Mouse (Mus musculus): Measurements from ENCODE around the gene Cdk2ap2. TPM values are rescaled to one million over a fixed set of nuclear protein-coding genes. Genes with fewer than 3 reads are reported as not detected.
"Not testable (repeated sequence)": the region's sequence is repeated elsewhere in the genome, so short reads cannot be mapped to it uniquely, and the experiment has no call there.

The Cdk2ap2 gene
- polyA plus RNA-seq, 1 experiment, result 143 TPM

- Histone ChIP-seq H3K4me3 (replicated peaks; ENCODE audit: control insufficient read depth, low read depth, low read length) (peak within 1 kb of the TSS; percentile 83), H3K4me1 (ENCODE audit: control insufficient read depth, insufficient read depth, low read length) (peaks cover 8% of the 10 kb centered on the region), H3K27ac (ENCODE audit: control insufficient read depth, insufficient read depth, low read depth, low read length, poor library complexity) (peak within 1 kb of the TSS; percentile 72)
- peak; percentile 82; the same call in 1 of the 2 replicates for TF ChIP-seq POLR2A (IDR thresholded peaks at IDR 0.05; ENCODE audit: borderline replicate concordance, control insufficient read depth, low read depth, low read length)
- peak; percentile 79 for TF ChIP-seq CTCF (IDR thresholded peaks at IDR 0.05; ENCODE audit: control insufficient read depth, insufficient read depth, low read length)
- WGBS, result under 1% methylated on average over 64 of the region's 64 CpGs
These were observed 29.0 kb downstream of the Cdk2ap2 start, which contains the start of gene Aip for GRCm38 (mm10) chr19:4125741-4126696. Aip (minus strand) TSS chr19:4125858.

DNA sequence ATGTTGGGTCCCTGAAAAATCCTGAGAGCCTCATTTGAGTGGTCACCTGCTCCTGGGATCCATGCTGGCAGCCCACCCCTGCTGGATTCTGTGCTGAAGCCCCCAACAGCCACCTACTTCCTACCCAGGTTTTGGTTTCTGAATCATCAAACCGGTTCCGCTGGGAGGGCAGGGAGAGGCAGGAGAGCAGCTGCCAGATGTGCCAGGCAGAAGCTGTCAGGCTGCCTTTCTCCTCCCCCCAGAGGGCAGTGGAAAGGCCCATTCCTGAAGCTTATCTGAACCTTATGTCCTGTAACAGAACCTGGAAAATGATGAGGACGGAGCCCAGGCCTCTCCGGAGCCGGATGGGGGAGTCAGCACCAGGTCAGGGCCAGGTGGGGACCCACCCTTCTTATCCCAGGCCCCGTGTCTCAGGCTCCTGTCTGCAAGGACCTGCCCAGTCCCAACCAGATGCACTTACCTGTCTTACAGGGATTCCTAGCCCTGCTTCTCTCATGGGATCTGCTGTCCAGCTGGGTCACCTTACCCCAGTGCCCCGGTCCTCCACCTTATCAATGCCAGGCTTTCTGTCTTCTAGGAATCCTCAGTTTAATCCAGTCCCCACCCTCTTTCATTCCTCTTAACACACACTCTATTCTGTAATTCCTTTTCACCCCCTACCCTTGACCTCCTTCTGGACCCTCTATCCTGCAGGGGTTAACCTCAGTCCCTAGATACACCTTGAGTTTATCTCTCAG is 29.9 kb downstream of the Cdk2ap2 start:
- TF ChIP-seq POLR2A (IDR thresholded peaks at IDR 0.05; ENCODE audit: borderline replicate concordance, control insufficient read depth, low read depth, low read length) (no peak), CTCF (IDR thresholded peaks at IDR 0.05; ENCODE audit: control insufficient read depth, insufficient read depth, low read length) (no peak)
- H3K4me1 ChIP-seq (ENCODE audit: control insufficient read depth, insufficient read depth, low read length), result peaks cover 8% of the 10 kb centered on the region

GRCm38 (mm10) chr19:4129462-4129861 is 32.5 kb downstream of the Cdk2ap2 start:
- Histone ChIP-seq H3K27ac (ENCODE audit: control insufficient read depth, insufficient read depth, low read depth, low read length, poor library complexity) (peak overlapping the region; percentile 40; the same call in 1 of the 2 replicates), H3K4me1 (ENCODE audit: control insufficient read depth, insufficient read depth, low read length) (peaks cover 4% of the 10 kb centered on the region; the same call in 1 of the 2 replicates), H3K4me3 (replicated peaks; ENCODE audit: control insufficient read depth, low read depth, low read length) (no peak overlapping the region)
- WGBS, result 96% methylated on average over 7 of the region's 7 CpGs
- TF ChIP-seq CTCF (IDR thresholded peaks at IDR 0.05; ENCODE audit: control insufficient read depth, insufficient read depth, low read length), result no peak
- TF ChIP-seq POLR2A (IDR thresholded peaks at IDR 0.05; ENCODE audit: borderline replicate concordance, control insufficient read depth, low read depth, low read length), result no peak

More for the DNA sequence above, 29.9 kb downstream of the Cdk2ap2 start:
- Histone ChIP-seq H3K4me3 (replicated peaks; ENCODE audit: control insufficient read depth, low read depth, low read length) (peak overlapping the region; percentile 83), H3K27ac (ENCODE audit: control insufficient read depth, insufficient read depth, low read depth, low read length, poor library complexity) (peak overlapping the region; percentile 40; the same call in 1 of the 2 replicates)
- 66% methylated on average over 7 of the region's 7 CpGs for WGBS

GRCm38 (mm10) chr19:4130106-4130505 is 33.1 kb downstream of the Cdk2ap2 start:
- WGBS, result 78% methylated on average over 4 of the region's 4 CpGs
- H3K27ac ChIP-seq (ENCODE audit: control insufficient read depth, insufficient read depth, low read depth, low read length, poor library complexity), result peak overlapping the region; percentile 40

DNA sequence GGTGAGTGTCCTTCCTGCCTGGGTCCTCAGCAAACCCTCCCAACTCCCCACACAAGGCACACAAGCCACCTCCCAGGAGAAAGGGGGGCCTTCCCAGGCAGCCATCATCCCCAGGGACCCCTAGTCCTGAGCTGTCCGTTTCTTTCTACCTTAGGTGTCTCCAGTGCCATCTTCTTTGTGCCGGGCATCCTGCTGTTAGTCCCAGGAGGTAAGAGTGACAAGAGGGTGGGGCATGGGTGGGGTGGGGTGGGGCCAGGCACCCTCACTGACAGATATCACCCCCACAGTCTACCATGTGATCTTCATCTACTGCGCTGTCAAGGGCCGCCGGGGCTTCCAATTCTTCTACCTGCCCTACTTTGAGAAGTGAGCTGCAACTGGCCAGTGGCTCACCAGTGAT is 34.1 kb downstream of the Cdk2ap2 start:
- Histone ChIP-seq H3K4me1 (ENCODE audit: control insufficient read depth, insufficient read depth, low read length) (peaks cover 4% of the 10 kb centered on the region; the same call in 1 of the 2 replicates), H3K4me3 (replicated peaks; ENCODE audit: control insufficient read depth, low read depth, low read length) (peak overlapping the region; percentile 69), H3K27ac (ENCODE audit: control insufficient read depth, insufficient read depth, low read depth, low read length, poor library complexity) (peak overlapping the region; percentile 57)
- no peak for TF ChIP-seq CTCF (IDR thresholded peaks at IDR 0.05; ENCODE audit: control insufficient read depth, insufficient read depth, low read length)
- peak; percentile 39; the same call in 1 of the 2 replicates for TF ChIP-seq POLR2A (IDR thresholded peaks at IDR 0.05; ENCODE audit: borderline replicate concordance, control insufficient read depth, low read depth, low read length)
- 53% methylated on average over 5 of the region's 5 CpGs for WGBS

More at GRCm38 (mm10) chr19:4130106-4130505, 33.1 kb downstream of the Cdk2ap2 start:
- peaks cover 4% of the 10 kb centered on the region; the same call in 1 of the 2 replicates for H3K4me1 ChIP-seq (ENCODE audit: control insufficient read depth, insufficient read depth, low read length)
- peak overlapping the region; percentile 35 for H3K4me3 ChIP-seq (replicated peaks; ENCODE audit: control insufficient read depth, low read depth, low read length)
- no peak for TF ChIP-seq POLR2A (IDR thresholded peaks at IDR 0.05; ENCODE audit: borderline replicate concordance, control insufficient read depth, low read depth, low read length)
- TF ChIP-seq CTCF (IDR thresholded peaks at IDR 0.05; ENCODE audit: control insufficient read depth, insufficient read depth, low read length), result no peak

DNA sequence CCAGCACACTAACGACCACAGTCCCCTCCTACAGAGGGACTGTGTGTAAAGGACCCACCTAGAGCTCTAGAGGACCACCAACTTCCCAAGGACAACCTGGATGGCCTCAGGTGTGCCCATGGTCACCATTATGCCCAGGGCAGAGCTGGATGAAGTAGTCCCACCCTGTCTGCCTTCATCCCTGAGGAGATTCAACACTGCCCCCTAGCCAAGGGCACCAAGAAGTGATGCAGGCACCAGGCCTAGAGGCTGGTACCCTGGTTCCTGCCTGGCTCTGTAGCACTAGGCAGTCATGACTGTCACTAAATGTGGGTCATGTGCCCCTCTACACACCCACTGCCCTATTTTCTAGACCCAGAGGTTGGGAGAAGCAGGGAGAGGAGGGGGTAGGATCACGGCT is 34.8 kb downstream of the Cdk2ap2 start:
- H3K27ac ChIP-seq (ENCODE audit: control insufficient read depth, insufficient read depth, low read depth, low read length, poor library complexity), result peak overlapping the region; percentile 47
- peaks cover 3% of the 10 kb centered on the region; the same call in 1 of the 2 replicates for H3K4me1 ChIP-seq (ENCODE audit: control insufficient read depth, insufficient read depth, low read length)
- no peak overlapping the region for H3K4me3 ChIP-seq (replicated peaks; ENCODE audit: control insufficient read depth, low read depth, low read length)
- 93% methylated on average over 2 of the region's 2 CpGs for WGBS
- peak; percentile 47; the same call in 1 of the 2 replicates for TF ChIP-seq CTCF (IDR thresholded peaks at IDR 0.05; ENCODE audit: control insufficient read depth, insufficient read depth, low read length)
- TF ChIP-seq POLR2A (IDR thresholded peaks at IDR 0.05; ENCODE audit: borderline replicate concordance, control insufficient read depth, low read depth, low read length), result no peak

DNA sequence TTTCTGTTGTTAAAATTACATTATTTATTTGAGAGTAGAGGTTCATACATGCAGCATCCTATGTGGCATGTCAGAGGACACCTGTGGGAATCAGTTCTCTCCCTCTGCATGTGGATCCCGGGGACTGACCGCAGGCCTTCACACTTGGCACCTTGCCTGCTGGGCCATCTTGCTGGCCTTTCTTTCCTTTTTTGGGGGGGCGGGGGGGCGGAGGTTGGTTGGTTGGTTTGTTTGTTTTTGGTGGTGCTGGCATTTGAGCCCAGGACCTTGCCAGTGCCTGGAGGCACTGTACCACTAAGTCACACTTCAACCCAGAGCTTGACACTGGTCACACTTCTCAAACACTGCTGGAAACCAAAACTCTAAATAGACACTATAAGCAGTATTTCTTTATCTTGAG is 37.4 kb downstream of the Cdk2ap2 start:
- Histone ChIP-seq H3K4me1 (ENCODE audit: control insufficient read depth, insufficient read depth, low read length) (no peaks in the 10 kb centered on the region; the same call in none of the 2 replicates), H3K27ac (ENCODE audit: control insufficient read depth, insufficient read depth, low read depth, low read length, poor library complexity) (no peak overlapping the region), H3K4me3 (replicated peaks; ENCODE audit: control insufficient read depth, low read depth, low read length) (no peak overlapping the region)
- 88% methylated on average over 4 of the region's 4 CpGs for WGBS
- TF ChIP-seq CTCF (IDR thresholded peaks at IDR 0.05; ENCODE audit: control insufficient read depth, insufficient read depth, low read length) (no peak), POLR2A (IDR thresholded peaks at IDR 0.05; ENCODE audit: borderline replicate concordance, control insufficient read depth, low read depth, low read length) (no peak)

DNA sequence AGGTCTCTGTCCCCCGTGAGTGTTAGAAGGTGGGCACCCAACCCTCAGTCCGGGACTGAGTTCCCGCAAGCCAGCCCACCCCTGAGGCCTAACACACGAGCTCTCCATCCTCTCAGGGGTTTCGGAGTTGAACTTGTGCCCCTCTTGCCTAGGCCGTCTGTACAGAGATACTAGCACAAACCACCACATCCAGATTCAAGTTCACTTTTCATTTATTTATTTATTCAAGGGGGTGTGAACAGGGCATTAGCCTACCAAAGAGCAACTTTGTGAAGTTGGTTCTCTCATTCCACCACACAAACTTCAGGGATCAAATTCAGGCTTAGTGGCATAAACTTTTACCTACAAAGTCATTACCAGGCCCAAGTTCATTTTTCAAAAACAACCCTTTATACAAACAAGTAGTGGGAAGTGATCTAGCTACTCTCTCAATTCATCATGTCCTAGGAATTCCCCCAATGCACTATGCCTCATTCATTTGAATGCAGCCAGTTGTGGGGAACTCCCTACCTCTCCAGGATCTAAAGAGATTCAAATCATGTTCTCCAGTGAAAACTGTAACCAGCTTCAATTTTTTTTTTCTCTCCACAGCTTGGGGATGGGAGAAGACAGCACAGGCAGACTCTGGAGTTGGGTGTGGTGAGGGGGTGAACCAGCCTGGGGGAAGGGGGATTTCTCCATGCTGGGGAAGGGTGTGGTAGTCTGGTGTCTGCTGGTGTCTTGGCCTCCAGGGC is 38.4 kb downstream of the Cdk2ap2 start:
- H3K4me3 ChIP-seq (replicated peaks; ENCODE audit: control insufficient read depth, low read depth, low read length); H3K4me1 ChIP-seq (ENCODE audit: control insufficient read depth, insufficient read depth, low read length): not testable (repeated sequence)
- peak overlapping the region; percentile 58 for H3K27ac ChIP-seq (ENCODE audit: control insufficient read depth, insufficient read depth, low read depth, low read length, poor library complexity)
- WGBS, result 91% methylated on average over 6 of the region's 6 CpGs

All from bone marrow, adult 2 months (tissue).